Mouse (Mus musculus) urinary bladder, postnatal 14 days (tissue): ENCODE data around the gene Olfr536.
"Not testable (repeated sequence)": the region's sequence is repeated elsewhere in the genome, so short reads cannot be mapped to it uniquely, and the experiment has no call there.

Source experiments
- DNase-seq: peaks from one replicate; pipeline ENCODE4 v3.0.0; 2021; ENCODE audit warnings: low spot score

Gene Olfr536

GRCm38 (mm10) chr7:140507346-140508021, at the start of gene Olfr536:
Gene Olfr536, minus strand, starts transcription at chr7:140507396.
- DNase-seq, result not testable (repeated sequence)

- no peak for DNase-seq
Observed at GRCm38 (mm10) chr7:140539746-140540145, 32.5 kb upstream of the Olfr536 start.

- DNase-seq, result no peak
Observed at GRCm38 (mm10) chr7:140494702-140495101, 12.5 kb downstream of the Olfr536 start.

GRCm38 (mm10) chr7:140494231-140494630, 13.0 kb downstream of the Olfr536 start:
- DNase-seq, result no peak

- DNase-seq, result no peak
Observed at GRCm38 (mm10) chr7:140488981-140489380, 18.2 kb downstream of the Olfr536 start.

GRCm38 (mm10) chr7:140483916-140484315, 23.3 kb downstream of the Olfr536 start, which contains the start of gene Olfr535:
Gene Olfr535, plus strand, starts transcription at chr7:140484216.
- DNase-seq, result no peak

- DNase-seq, result no peak
Observed at GRCm38 (mm10) chr7:140478733-140479132, 28.5 kb downstream of the Olfr536 start.

- no peak for DNase-seq
Observed at GRCm38 (mm10) chr7:140477886-140478285, 29.3 kb downstream of the Olfr536 start.

GRCm38 (mm10) chr7:140463070-140463469, 44.1 kb downstream of the Olfr536 start, which contains the start of gene Olfr533:
Gene Olfr533, plus strand, starts transcription at chr7:140463370.
- not testable (repeated sequence) for DNase-seq
